19 mouse cellular contexts compared by ENCODE assay signal in genomic region chr6:120296589-120296988, GRCm38 (mm10). TPM values are rescaled to one million over a fixed set of nuclear protein-coding genes. Genes with fewer than 3 reads are reported as not detected.
DNase-seq lines count a peak whose midpoint lies in the region; ATAC-seq and TF ChIP-seq lines count a peak whose summit lies in the region.
"Not testable (repeated sequence)": the region's sequence is repeated elsewhere in the genome, so short reads cannot be mapped to it uniquely, and the experiment has no call there.
"Had no signal": no experiment of that assay in that cellular context is flagged by ENCODE, and none has a peak within 500 bp of the region (broad histone marks: within the 10 kb centered on the region; RNA-seq: fewer than 3 reads in every experiment).

No protein-coding gene starts in this region.

- CTCF ChIA-PET in Patski (lab: Charles Lee), result not testable (repeated sequence)

- POLR2A ChIA-PET in Patski (lab: Charles Lee), result not testable (repeated sequence)

- dilution Hi-C loops in CH12.LX (cut with MboI; ENCODE audit: extremely low pct_ligation_motif_present, extremely low pct_unique_long_range_greater_than_20kb, low sequenced_read_pairs), result not testable (repeated sequence)

- not testable (repeated sequence) for H3K27ac ChIP-seq in CH12.LX (ENCODE audit: insufficient read depth, low read depth); cortical plate, adult 2 months (ENCODE audit: insufficient read depth, low read length); heart, adult 2 months; layer of hippocampus, adult 2 months; liver, postnatal 0 days (ENCODE audit: low read depth); midbrain, postnatal 0 days (ENCODE audit: low read depth, low read length)

- not testable (repeated sequence) for TF ChIP-seq EP300 in CH12.LX (IDR thresholded peaks at IDR 0.05; ENCODE audit: low read length); heart, adult 2 months (IDR thresholded peaks at IDR 0.05; ENCODE audit: insufficient read depth, low read depth, low read length); liver, postnatal 0 days (IDR thresholded peaks at IDR 0.05; ENCODE audit: low read depth)

- not testable (repeated sequence) for H3K9me3 ChIP-seq in CH12.LX (replicated peaks; ENCODE audit: low read length); liver, postnatal 0 days (ENCODE audit: low read length); midbrain, postnatal 0 days (ENCODE audit: low read length)

- H3K79me2 ChIP-seq in CH12.LX (replicated peaks; ENCODE audit: control insufficient read depth, extremely low read depth, insufficient read depth, poor library complexity, severe bottlenecking); heart, adult 2 months (replicated peaks; ENCODE audit: control insufficient read depth, insufficient read depth, low read length): not testable (repeated sequence)

- ATAC-seq in Patski; liver, postnatal 0 days; midbrain, postnatal 0 days (ENCODE audit: low FRiP score): not testable (repeated sequence)

- 96% methylated on average over 2 of the region's 2 CpGs for WGBS in heart, adult 2 months
- WGBS in liver, postnatal 0 days (ENCODE audit: insufficient replicate concordance), result 96% methylated on average over 2 of the region's 2 CpGs
- 97% methylated on average over 2 of the region's 2 CpGs for WGBS in midbrain, postnatal 0 days

- in situ Hi-C loops in CH12.LX (cut with MboI; ENCODE audit: low pct_ligation_motif_present, low pct_unique_long_range_greater_than_20kb, low sequenced_read_pairs); Patski (cut with MboI; ENCODE audit: low pct_unique_long_range_greater_than_20kb): not testable (repeated sequence)

- TF ChIP-seq POLR2A in CH12.LX (IDR thresholded peaks at IDR 0.05; ENCODE audit: low read depth, low read length); cortical plate, adult 2 months (IDR thresholded peaks at IDR 0.05; ENCODE audit: extremely low read depth, insufficient read depth, low read length); heart, adult 2 months (IDR thresholded peaks at IDR 0.05; ENCODE audit: insufficient read depth, low read depth, low read length): not testable (repeated sequence)

- not testable (repeated sequence) for H3K4me3 ChIP-seq in CH12.LX (replicated peaks in 1 of 3; ENCODE audit: low read depth in 2 of 3, low read length in 2 of 3, poor library complexity in 1 of 3); cortical plate, adult 2 months (ENCODE audit: insufficient read depth, low read length); heart, adult 2 months; layer of hippocampus, adult 2 months; liver, postnatal 0 days (ENCODE audit: low read depth, low read length); midbrain, postnatal 0 days (ENCODE audit: low read depth, low read length)

- not testable (repeated sequence) for H3K9ac ChIP-seq in CH12.LX (ENCODE audit: insufficient read depth, low read depth); heart, adult 2 months (ENCODE audit: low read depth, low read length); liver, postnatal 0 days (replicated peaks); midbrain, postnatal 0 days (replicated peaks; ENCODE audit: low read length, poor library complexity, severe bottlenecking)

- not testable (repeated sequence) for H3K4me1 ChIP-seq in CH12.LX (ENCODE audit: control insufficient read depth in 1 of 2, insufficient read depth in 2 of 2); cortical plate, adult 2 months (ENCODE audit: control insufficient read depth, insufficient read depth, low read length); heart, adult 2 months (ENCODE audit: control insufficient read depth, insufficient read depth, low read length); liver, postnatal 0 days (ENCODE audit: insufficient read depth); midbrain, postnatal 0 days (ENCODE audit: insufficient read depth, low read length)

- peak; percentile 21 to 43; a peak in 3 of 4 replicates for TF ChIP-seq CTCF in CH12.LX (conservative IDR thresholded peaks at IDR 0.05 in 1 of 2, IDR thresholded peaks at IDR 0.05 in 1 of 2; ENCODE audit: low read depth in 2 of 2, low read length in 2 of 2)
- peak; percentile 73 for TF ChIP-seq CTCF in Patski (IDR thresholded peaks at IDR 0.05)
- 0 out of 2 replicates have a peak, but pooled peaks have one; percentile 1 for TF ChIP-seq CTCF in cortical plate, adult 2 months (IDR thresholded peaks at IDR 0.05; ENCODE audit: extremely low read depth, insufficient read depth, low read length)
- peak; percentile 48 for TF ChIP-seq CTCF in heart, adult 2 months (IDR thresholded peaks at IDR 0.05)
- TF ChIP-seq CTCF in layer of hippocampus, adult 2 months (conservative IDR thresholded peaks at IDR 0.05), result peak; percentile 66
- TF ChIP-seq CTCF in liver, postnatal 0 days (IDR thresholded peaks at IDR 0.05; ENCODE audit: low read depth), result peak; percentile 25; the same call in 1 of the 2 replicates
- peak; percentile 55 for TF ChIP-seq CTCF in midbrain, postnatal 0 days (IDR thresholded peaks at IDR 0.05)

- not testable (repeated sequence) for H3K4me2 ChIP-seq in CH12.LX (ENCODE audit: insufficient read depth, low read depth, poor library complexity, severe bottlenecking); liver, postnatal 0 days (ENCODE audit: low read depth, low read length); midbrain, postnatal 0 days (ENCODE audit: low read depth, low read length, poor library complexity, severe bottlenecking)

- intact Hi-C loops in heart, adult 2 months (cut with DNase I), result not testable (repeated sequence)

- not testable (repeated sequence) for H3K36me3 ChIP-seq in CH12.LX (replicated peaks in 1 of 2; ENCODE audit: control insufficient read depth in 1 of 2, insufficient read depth in 1 of 2, low read length in 1 of 2); heart, adult 2 months (ENCODE audit: control insufficient read depth, insufficient read depth, low read length); liver, postnatal 0 days (replicated peaks; ENCODE audit: insufficient read depth, low read length); midbrain, postnatal 0 days (ENCODE audit: insufficient read depth, low read length)

- not testable (repeated sequence) for DNase-seq in CH12.LX (ENCODE audit: extremely low read depth); Patski (ENCODE audit: low read depth, low spot score); heart, adult 2 months; layer of hippocampus, adult 2 months (ENCODE audit: low spot score in 2 of 2); liver, postnatal 0 days; midbrain, postnatal 0 days (ENCODE audit: low spot score)
- peak; percentile 18 for DNase-seq in induced T-regulatory cell, adult 2 months (ENCODE audit: low read depth)

- not testable (repeated sequence) for H3K27me3 ChIP-seq in CH12.LX (replicated peaks); midbrain, postnatal 0 days (ENCODE audit: insufficient read depth, low read length)
- peaks cover 15% of the 10 kb centered on the region for H3K27me3 ChIP-seq in Patski
- H3K27me3 ChIP-seq in heart, adult 2 months (ENCODE audit: control insufficient read depth, insufficient read depth, low read length), result peaks cover 11% of the 10 kb centered on the region
- peaks cover 36% of the 10 kb centered on the region for H3K27me3 ChIP-seq in liver, postnatal 0 days (ENCODE audit: insufficient read depth, low read length)

- not testable (repeated sequence) for TF ChIP-seq RAD21 in CH12.LX (IDR thresholded peaks at IDR 0.05; ENCODE audit: low read depth, low read length)

RNA-seq across cellular contexts. Expression of gene B4galnt3, which starts 2.2 kb away (rescaled TPM):
- total RNA-seq in CH12.LX (2012; rRNA removed), result 0.08 and 0.47 TPM in 2 replicates
- total RNA-seq in CH12.LX (2014; rRNA removed), result 0.12 and 0.21 TPM in 2 replicates
- polyA plus RNA-seq in CH12.LX (2012; ENCODE audit: insufficient read length, low read depth), result 0.25 and 0.44 TPM in 2 replicates
- polyA plus RNA-seq in Patski (2021), result 5.3 TPM
- 0.58 and 0.70 TPM in 2 replicates for polyA plus RNA-seq in cortical plate, adult 2 months (2012; rRNA removed)
- total RNA-seq in heart, adult 2 months (2021), result under 1 TPM; 0.20 to 0.29 TPM
- polyA plus RNA-seq in heart, adult 2 months (2012; rRNA removed), result 0.20 and 0.26 TPM in 2 replicates
- under 1 TPM; 0.15 to 0.67 TPM for total RNA-seq in layer of hippocampus, adult 2 months (2021)
- 0.02 and 0.04 TPM in 2 replicates for polyA plus RNA-seq in liver, postnatal 0 days (2015; fragmentation: Nextera tagmentation; extraction: Ambion mirVana)
- 0.61 and 0.82 TPM in 2 replicates for total RNA-seq in midbrain, postnatal 0 days (2014; rRNA removed)
- 0.06 and 0.16 TPM in 2 replicates for polyA plus RNA-seq in midbrain, postnatal 0 days (2015; fragmentation: Nextera tagmentation; extraction: Ambion mirVana)
- total RNA-seq: common myeloid progenitor, adult 5-6 weeks; G1E had no signal
- polyA plus RNA-seq: CD4-positive, CD25-positive, alpha-beta regulatory T cell, adult 4 months; G1E; hindbrain, embryonic 11.5 days had no signal

RNA-seq across cellular contexts. Expression of gene D330020A13Rik, which starts 2.4 kb away (rescaled TPM):
- total RNA-seq in CH12.LX (2012; rRNA removed) (not detected in 2 replicates), CH12.LX (2014; rRNA removed) (not detected in 2 replicates)
- polyA plus RNA-seq in CH12.LX (2012; ENCODE audit: insufficient read length, low read depth) (not detected in 2 replicates), Patski (2021) (1.1 TPM)
- polyA plus RNA-seq in cortical plate, adult 2 months (2012; rRNA removed), result 0.13 TPM in 1 of 2 replicates, not detected in the other
- total RNA-seq in heart, adult 2 months (2021), result not detected
- not detected in 2 replicates for polyA plus RNA-seq in heart, adult 2 months (2012; rRNA removed)
- total RNA-seq in layer of hippocampus, adult 2 months (2021), result not detected
- polyA plus RNA-seq in liver, postnatal 0 days (2015; fragmentation: Nextera tagmentation; extraction: Ambion mirVana), result not detected in 2 replicates
- total RNA-seq in midbrain, postnatal 0 days (2014; rRNA removed), result not detected in 2 replicates
- 0.20 TPM in 1 of 2 replicates, not detected in the other for polyA plus RNA-seq in midbrain, postnatal 0 days (2015; fragmentation: Nextera tagmentation; extraction: Ambion mirVana)
- total RNA-seq: common myeloid progenitor, adult 5-6 weeks; G1E; gastrocnemius, adult 18-20 months; heart, postnatal 14 days; heart, postnatal 4 days had no signal
- polyA plus RNA-seq: CD4-positive, CD25-positive, alpha-beta regulatory T cell, adult 4 months; erythroblast, embryonic 14.5 days; forebrain, embryonic 12.5 days; forebrain, embryonic 15.5 days; G1E; hindbrain, embryonic 14.5 days had no signal

Comparison
In these comparisons a context has a peak if more than half of its experiments do, and no peak if none do; other contexts are left out.
1. CTCF ChIP-seq: peak in every context shown above with its lines; median percentile 73 in Patski; 66 in layer of hippocampus, adult 2 months; 55 in midbrain, postnatal 0 days; 48 in heart, adult 2 months; 32 in CH12.LX; 25 in liver, postnatal 0 days; 1 in cortical plate, adult 2 months.